Mouse (Mus musculus) 3T3-L1 (cell line): ENCODE data around the gene Nsf.

Experiments used
- DNase-seq: peaks from one replicate; pipeline ENCODE4 v3.0.0-alpha.2; 2015; ENCODE audit warnings: low read depth, low spot score

Gene Nsf

GRCm38 (mm10) chr11:103941351-103941750 is 12.5 kb downstream of the Nsf start:
- no peak for DNase-seq

- no peak for DNase-seq
Measured at GRCm38 (mm10) chr11:103940887-103941286, 13.0 kb downstream of the Nsf start.

- DNase-seq, result no peak
Measured at GRCm38 (mm10) chr11:103937976-103938728, 15.7 kb downstream of the Nsf start.

- DNase-seq, result no peak
Measured at GRCm38 (mm10) chr11:103937451-103937850, 16.4 kb downstream of the Nsf start.

GRCm38 (mm10) chr11:103935717-103936116 is 18.1 kb downstream of the Nsf start:
- DNase-seq, result no peak

GRCm38 (mm10) chr11:103933886-103934285 is 20.0 kb downstream of the Nsf start:
- no peak for DNase-seq

GRCm38 (mm10) chr11:103923957-103924356 is 29.9 kb downstream of the Nsf start:
- DNase-seq, result no peak

GRCm38 (mm10) chr11:103923272-103923671 is 30.6 kb downstream of the Nsf start:
- DNase-seq, result no peak

GRCm38 (mm10) chr11:103922812-103923211 is 31.0 kb downstream of the Nsf start:
- no peak for DNase-seq

- DNase-seq, result peak; percentile 76
Measured at GRCm38 (mm10) chr11:103920665-103921064, 33.2 kb downstream of the Nsf start.

GRCm38 (mm10) chr11:103916807-103917206 is 37.0 kb downstream of the Nsf start:
- DNase-seq, result no peak

- no peak for DNase-seq
Measured at GRCm38 (mm10) chr11:103915686-103916085, 38.2 kb downstream of the Nsf start.

GRCm38 (mm10) chr11:103910993-103911585 is 42.8 kb downstream of the Nsf start:
- peak; percentile 82 for DNase-seq

- no peak for DNase-seq
Measured at GRCm38 (mm10) chr11:103910531-103910930, 43.3 kb downstream of the Nsf start.

GRCm38 (mm10) chr11:103909809-103910208 is 44.0 kb downstream of the Nsf start:
- no peak for DNase-seq

GRCm38 (mm10) chr11:103909396-103909795 is 44.5 kb downstream of the Nsf start:
- DNase-seq, result no peak

GRCm38 (mm10) chr11:103906051-103906719 is 47.7 kb downstream of the Nsf start:
- DNase-seq, result peak; percentile 64

GRCm38 (mm10) chr11:103905506-103905905 is 48.4 kb downstream of the Nsf start:
- no peak for DNase-seq

GRCm38 (mm10) chr11:103901581-103901966 is 52.3 kb downstream of the Nsf start:
- DNase-seq, result no peak

GRCm38 (mm10) chr11:103900803-103901580 is 52.9 kb downstream of the Nsf start:
- no peak for DNase-seq

GRCm38 (mm10) chr11:103896966-103897750 is 56.7 kb downstream of the Nsf start:
- DNase-seq, result peak; percentile 65
